Mouse (Mus musculus) kidney, adult 2 months (tissue): Measurements from ENCODE around the gene Cd33. TPM values are rescaled to one million over a fixed set of nuclear protein-coding genes. Genes with fewer than 3 reads are reported as not detected.
A peak's percentile ranks its signal among the peaks of the same experiment; 100 is the strongest.

Source experiments
- DNase-seq: peaks from one replicate; pipeline ENCODE4 v3.0.0; 2021
- H3K27ac ChIP-seq: fragments of 200-500 bp; 2 replicates; pipeline ENCODE4 v1.5.1; 2012; ENCODE audit warnings: low read depth, low read length, control low read depth, inconsistent platforms; ENCODE audit not compliant: insufficient read depth
- H3K27me3 ChIP-seq: fragments of 200-500 bp; replicated peaks from 2 replicates; pipeline ENCODE4 v1.6.1; 2012; ENCODE audit warnings: mild to moderate bottlenecking, moderate library complexity, low read length, inconsistent platforms; ENCODE audit not compliant: control insufficient read depth, insufficient read depth
- H3K36me3 ChIP-seq: fragments of 200-500 bp; 2 replicates; pipeline ENCODE4 v1.6.1; 2012; ENCODE audit warnings: mild to moderate bottlenecking, moderate library complexity, low read length, inconsistent platforms; ENCODE audit not compliant: control insufficient read depth, insufficient read depth
- H3K4me1 ChIP-seq: fragments of 200-500 bp; 2 replicates; pipeline ENCODE4 v1.6.1; 2011; ENCODE audit warnings: low read length; ENCODE audit not compliant: control insufficient read depth, insufficient read depth
- H3K4me3 ChIP-seq: fragments of 200-500 bp; 2 replicates; pipeline ENCODE4 v1.5.1; 2011; ENCODE audit warnings: mild to moderate bottlenecking, low read depth, low read length, control low read depth; ENCODE audit not compliant: insufficient read depth
- CTCF ChIP-seq: fragments of 200-500 bp; conservative IDR thresholded peaks from 2 replicates; pipeline ENCODE4 v1.5.1; 2011; ENCODE audit warnings: low read depth, mild to moderate bottlenecking, control low read depth, low read length, moderate library complexity, mixed read lengths; ENCODE audit not compliant: insufficient read depth, insufficient read length
- POLR2A ChIP-seq: fragments of 200-500 bp; IDR thresholded peaks from one replicate; pipeline ENCODE4 v1.6.1; 2011; ENCODE audit warnings: low read depth, low read length, control low read depth
- WGBS: fragments of 180-500 bp; shearing (Covaris S2); methylation state at CpG from one replicate; pipeline ENCODE4 v1.1.7; 2018; 5-methylcytosine and 5-hydroxymethylcytosine counted together
- polyA plus RNA-seq: library from polyadenylated mRNA; depleted of rRNA; stranded (reverse); fragments of >200 nt; gene quantifications from 2 replicates; pipeline ENCODE4 v1.2.3, GENCODE M21; 2012; rRNA removed

The Cd33 gene
- polyA plus RNA-seq, 1 experiment: 3.9 TPM

DNA sequence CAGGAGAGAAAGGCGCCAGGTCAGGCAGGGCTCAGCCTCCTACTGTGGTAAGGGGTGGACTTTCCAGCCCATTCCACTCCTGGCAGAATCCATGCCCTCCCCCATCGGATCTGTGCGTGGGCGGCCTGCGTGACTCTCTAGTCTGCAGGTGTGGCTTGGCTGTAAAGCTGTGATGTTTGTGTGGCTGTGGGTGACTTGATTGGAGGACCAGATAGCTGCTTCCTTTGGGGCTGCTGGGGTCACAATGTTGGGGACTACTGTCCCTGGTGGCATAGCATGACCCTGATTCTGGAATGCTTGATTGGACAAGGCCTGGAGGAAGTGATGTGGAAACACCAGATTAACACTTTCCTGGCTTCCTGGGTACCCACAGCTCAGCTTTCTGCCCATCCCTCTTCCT is 55.6 kb downstream of the Cd33 start:
- no peak overlapping the region for H3K4me3 ChIP-seq
- no peak for TF ChIP-seq POLR2A
- TF ChIP-seq CTCF: no peak
- no peaks in the 10 kb centered on the region for H3K27me3 ChIP-seq
- H3K4me1 ChIP-seq: no peaks in the 10 kb centered on the region
- H3K27ac ChIP-seq: no peak overlapping the region
- no peak for DNase-seq
- no peaks in the 10 kb centered on the region for H3K36me3 ChIP-seq
- 20% methylated on average over 5 of the region's 5 CpGs for WGBS

DNA sequence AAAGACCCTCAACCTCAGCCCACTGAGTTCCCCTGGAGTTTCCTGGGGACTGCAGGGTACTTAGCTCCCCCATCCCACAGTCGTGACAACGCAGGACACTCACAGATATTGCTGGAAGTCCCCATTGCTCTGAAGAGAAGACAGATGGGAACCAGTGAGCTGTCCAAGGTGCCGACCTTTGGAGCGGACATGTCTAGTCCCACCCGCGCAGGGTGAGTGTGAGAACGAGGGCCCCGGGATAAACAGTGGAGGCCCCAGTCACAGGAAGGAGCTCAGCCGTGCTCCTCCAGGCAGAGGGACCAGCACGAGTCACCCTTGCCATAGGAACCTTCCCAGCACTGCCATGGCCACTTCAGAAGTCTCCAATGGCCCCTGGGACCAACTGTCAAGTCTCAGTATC is 61.0 kb downstream of the Cd33 start:
- 13% methylated on average over 10 of the region's 10 CpGs for WGBS
- TF ChIP-seq CTCF: no peak
- Histone ChIP-seq H3K36me3 (no peaks in the 10 kb centered on the region), H3K4me3 (no peak overlapping the region), H3K27me3 (no peaks in the 10 kb centered on the region), H3K4me1 (no peaks in the 10 kb centered on the region), H3K27ac (no peak overlapping the region)
- no peak for DNase-seq

DNA sequence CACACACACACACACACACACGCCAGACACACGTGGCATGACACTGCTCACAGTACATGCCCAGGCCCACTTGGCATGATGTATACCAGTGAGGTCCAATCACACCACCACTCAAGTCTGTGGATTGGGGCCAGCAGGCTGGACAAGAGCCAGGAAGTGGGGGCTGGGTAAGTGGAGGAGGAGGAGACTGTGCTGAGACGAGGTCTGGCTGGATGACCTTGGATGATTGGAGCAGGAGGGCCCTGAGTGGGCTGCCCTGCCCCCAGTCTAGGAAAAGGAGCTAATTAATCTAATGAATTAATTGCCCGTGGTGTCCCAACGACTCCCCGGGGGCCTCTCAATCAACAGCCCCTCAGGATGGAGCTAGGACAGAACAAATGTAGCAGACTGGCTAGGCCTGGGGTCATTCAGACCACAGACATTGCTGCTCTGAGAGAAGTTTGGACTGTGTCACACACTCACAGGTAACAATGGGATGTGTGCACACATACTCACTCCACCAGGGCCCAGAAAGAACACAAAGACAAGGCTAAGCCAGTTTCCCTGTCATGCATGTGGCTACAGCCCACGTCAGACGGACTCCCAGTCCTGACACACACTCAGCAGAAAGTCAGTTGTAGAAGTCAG is 62.0 kb downstream of the Cd33 start:
- Histone ChIP-seq H3K36me3 (no peaks in the 10 kb centered on the region), H3K4me3 (no peak overlapping the region), H3K27ac (no peak overlapping the region), H3K4me1 (no peaks in the 10 kb centered on the region), H3K27me3 (no peaks in the 10 kb centered on the region)
- 34% methylated on average over 8 of the region's 8 CpGs for WGBS
- TF ChIP-seq POLR2A: no peak
- no peak for TF ChIP-seq CTCF
- peak; percentile 28 for DNase-seq

DNA sequence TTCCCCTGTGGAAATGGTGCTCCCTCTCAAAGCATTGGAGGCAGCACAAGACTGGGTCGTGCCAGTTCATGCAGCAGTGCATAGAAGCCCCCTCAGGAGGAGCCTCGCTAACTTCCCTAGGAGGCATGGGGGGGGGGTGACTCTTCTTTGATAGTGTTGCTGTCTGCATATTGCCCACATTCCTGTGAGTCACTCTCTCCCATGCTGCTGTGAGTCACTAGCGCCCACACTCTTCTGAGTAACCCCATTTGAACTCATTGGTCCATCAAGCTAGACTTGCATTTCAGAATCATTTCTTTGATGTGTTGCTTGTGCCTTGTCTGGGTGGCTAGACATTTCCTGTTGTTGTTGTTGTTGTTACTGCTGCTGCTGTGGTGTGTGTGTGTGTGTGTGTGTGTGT is 63.0 kb downstream of the Cd33 start:
- H3K36me3 ChIP-seq: no peaks in the 10 kb centered on the region
- no peaks in the 10 kb centered on the region for H3K4me1 ChIP-seq
- H3K4me3 ChIP-seq: no peak overlapping the region
- TF ChIP-seq CTCF (no peak), POLR2A (no peak)
- no peak overlapping the region for H3K27ac ChIP-seq
- WGBS: 53% methylated on average over 3 of the region's 3 CpGs
- H3K27me3 ChIP-seq: no peaks in the 10 kb centered on the region
- DNase-seq: no peak

DNA sequence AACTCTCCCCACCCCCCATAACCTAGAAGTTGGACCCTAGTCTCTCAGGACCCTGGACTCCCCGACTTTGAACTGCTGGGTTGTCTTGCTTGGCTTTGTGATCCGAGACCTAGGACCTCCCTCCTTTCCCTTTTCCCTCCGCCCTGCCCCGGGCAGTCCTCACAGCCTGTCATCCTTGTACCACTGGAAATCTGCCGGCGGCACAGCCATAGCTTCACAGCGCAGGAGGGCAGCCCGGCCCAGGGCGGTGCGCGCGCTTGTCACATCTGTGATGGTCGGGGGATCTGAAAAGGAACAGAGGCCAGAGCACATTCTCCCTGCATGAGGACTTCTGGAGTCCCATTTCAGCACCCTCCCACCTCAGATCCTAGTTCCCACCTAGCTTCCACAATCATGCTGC is 67.9 kb downstream of the Cd33 start:
- no peaks in the 10 kb centered on the region for H3K27me3 ChIP-seq
- no peaks in the 10 kb centered on the region for H3K36me3 ChIP-seq
- WGBS: 14% methylated on average over 13 of the region's 13 CpGs
- DNase-seq: no peak
- TF ChIP-seq POLR2A (no peak), CTCF (no peak)
- no peaks in the 10 kb centered on the region for H3K4me1 ChIP-seq
- H3K4me3 ChIP-seq: no peak overlapping the region
- no peak overlapping the region for H3K27ac ChIP-seq

DNA sequence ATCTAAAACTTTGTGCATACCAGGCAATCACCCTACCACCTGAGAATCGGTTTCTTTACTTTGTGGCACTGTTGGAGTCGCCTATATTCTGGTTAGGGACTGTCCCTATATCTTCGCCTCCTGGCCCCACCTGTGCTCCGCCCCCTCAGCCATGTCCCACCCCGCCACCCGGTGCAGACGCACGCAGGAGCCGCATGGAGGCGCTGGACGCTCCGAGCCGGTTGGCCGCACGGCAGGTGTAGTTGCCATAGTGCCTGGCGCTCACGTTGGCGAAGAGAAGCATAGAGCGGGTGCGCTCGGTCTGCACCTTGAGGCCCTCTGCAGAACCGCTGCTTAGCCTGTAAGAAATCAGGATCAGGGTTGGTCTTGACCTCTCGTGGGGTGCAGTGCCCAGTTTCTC is 68.5 kb downstream of the Cd33 start:
- 13% methylated on average over 23 of the region's 23 CpGs for WGBS

More for the DNA sequence above, 68.5 kb downstream of the Cd33 start:
- Histone ChIP-seq H3K36me3 (no peaks in the 10 kb centered on the region), H3K4me1 (no peaks in the 10 kb centered on the region), H3K27me3 (no peaks in the 10 kb centered on the region), H3K27ac (no peak overlapping the region), H3K4me3 (no peak overlapping the region)
- no peak for TF ChIP-seq CTCF
- TF ChIP-seq POLR2A: no peak
- no peak for DNase-seq

Other genes starting within 250 kb of the Cd33 start
- gene Zfp715, start 231.1 kb downstream of the Cd33 start, polyA plus RNA-seq: 3.7 and 4.6 TPM in 2 replicates
- 0.04 and 0.13 TPM in 2 replicates for gene Siglecf, start 193.1 kb downstream of the Cd33 start, polyA plus RNA-seq
- 1.4 and 7.7 TPM in 2 replicates for gene Siglecg, start 136.2 kb downstream of the Cd33 start, polyA plus RNA-seq
- not detected in 2 replicates for gene Lim2, start 116.8 kb downstream of the Cd33 start, polyA plus RNA-seq
- gene Nkg7, start 107.4 kb downstream of the Cd33 start, polyA plus RNA-seq: 2.0 and 8.4 TPM in 2 replicates
- 0.33 TPM in 1 of 2 replicates, not detected in the other for gene Cldnd2, start 103.6 kb downstream of the Cd33 start, polyA plus RNA-seq
- 477 and 614 TPM in 2 replicates for gene Etfb, start 100.3 kb downstream of the Cd33 start, polyA plus RNA-seq
- gene Gm45233, start 100.3 kb downstream of the Cd33 start, polyA plus RNA-seq: 1.8 and 3.6 TPM in 2 replicates
- gene Vsig10l, start 81.3 kb downstream of the Cd33 start, polyA plus RNA-seq: 5.9 and 6.7 TPM in 2 replicates
- 1.0 and 1.1 TPM in 2 replicates for gene Iglon5, start 54.4 kb downstream of the Cd33 start, polyA plus RNA-seq
- gene 4931406B18Rik, start 38.5 kb downstream of the Cd33 start, polyA plus RNA-seq: not detected in 2 replicates
- 0.91 and 1.1 TPM in 2 replicates for gene Zfp658, start 17.8 kb upstream of the Cd33 start, polyA plus RNA-seq
- gene Zfp719, start 35.2 kb upstream of the Cd33 start, polyA plus RNA-seq: 2.1 and 2.6 TPM in 2 replicates
- gene Zfp819, start 62.7 kb upstream of the Cd33 start, polyA plus RNA-seq: not detected in 2 replicates
- gene Ceacam18, start 90.3 kb upstream of the Cd33 start, polyA plus RNA-seq: not detected in 2 replicates
- 2.8 and 3.8 TPM in 2 replicates for gene Siglece, start 115.7 kb upstream of the Cd33 start, polyA plus RNA-seq
- gene Ctu1, start 127.6 kb upstream of the Cd33 start, polyA plus RNA-seq: 6.1 and 7.0 TPM in 2 replicates
- 0.11 TPM in 1 of 2 replicates, not detected in the other for gene Klk14, start 146.0 kb upstream of the Cd33 start, polyA plus RNA-seq
- 0.04 TPM in 1 of 2 replicates, not detected in the other for gene Klk13, start 168.1 kb upstream of the Cd33 start, polyA plus RNA-seq
- not detected in 2 replicates for gene Klk12, start 224.5 kb upstream of the Cd33 start, polyA plus RNA-seq
- gene Klk11, start 230.2 kb upstream of the Cd33 start, polyA plus RNA-seq: 0.18 TPM in 1 of 2 replicates, not detected in the other
- gene Klk10, start 236.6 kb upstream of the Cd33 start, polyA plus RNA-seq: 0.41 and 0.52 TPM in 2 replicates
- gene Klk9, start 247.5 kb upstream of the Cd33 start, polyA plus RNA-seq: not detected in 2 replicates